Mouse (Mus musculus) thymus, adult 2 months (tissue): ENCODE data around the gene Eddm3b. TPM values are rescaled to one million over a fixed set of nuclear protein-coding genes. Genes with fewer than 3 reads are reported as not detected.

Experiments used
- DNase-seq: peaks from one replicate; pipeline ENCODE4 v3.0.0; 2021
- H3K27ac ChIP-seq: fragments of 200-500 bp; 2 replicates; pipeline ENCODE4 v1.5.1; 2012; ENCODE audit warnings: low read length, control low read depth; ENCODE audit not compliant: control insufficient read depth, insufficient read depth
- H3K27me3 ChIP-seq: fragments of 200-500 bp; 2 replicates; pipeline ENCODE4 v1.6.1; 2012; ENCODE audit warnings: mild to moderate bottlenecking, low read length, moderate library complexity, mixed read lengths; ENCODE audit not compliant: control insufficient read depth, insufficient read depth
- H3K36me3 ChIP-seq: fragments of 200-500 bp; 2 replicates; pipeline ENCODE4 v1.6.1; 2012; ENCODE audit warnings: mild to moderate bottlenecking, low read length, moderate library complexity; ENCODE audit not compliant: control insufficient read depth, insufficient read depth
- H3K4me1 ChIP-seq: fragments of 200-500 bp; replicated peaks from 2 replicates; pipeline ENCODE4 v1.6.1; 2012; ENCODE audit warnings: low read length; ENCODE audit not compliant: control insufficient read depth, insufficient read depth
- H3K4me3 ChIP-seq: fragments of 200-500 bp; 2 replicates; pipeline ENCODE4 v1.5.1; 2012; ENCODE audit warnings: mild to moderate bottlenecking, low read length, control low read depth, moderate library complexity; ENCODE audit not compliant: control insufficient read depth, insufficient read depth
- CTCF ChIP-seq: fragments of 200-500 bp; IDR thresholded peaks from 2 replicates; pipeline ENCODE4 v1.5.1; 2012; ENCODE audit warnings: mild to moderate bottlenecking, control low read depth, low read length, moderate library complexity, borderline replicate concordance; ENCODE audit not compliant: control insufficient read depth, poor library complexity, insufficient read depth; ENCODE audit errors: extremely low read depth
- POLR2A ChIP-seq: fragments of 200-500 bp; IDR thresholded peaks from 2 replicates; pipeline ENCODE4 v1.6.1; 2012; ENCODE audit warnings: mild to moderate bottlenecking, low read length, control low read depth, moderate library complexity; ENCODE audit not compliant: control insufficient read depth, poor library complexity, insufficient read depth; ENCODE audit errors: extremely low read depth
- WGBS: fragments of 180-500 bp; shearing (Covaris S2); methylation state at CpG from one replicate; pipeline ENCODE4 v1.1.7; 2018; 5-methylcytosine and 5-hydroxymethylcytosine counted together
- polyA plus RNA-seq: library from polyadenylated mRNA; depleted of rRNA; stranded (reverse); fragments of >200 nt; gene quantifications from 2 replicates; pipeline ENCODE4 v1.2.3, GENCODE M21; 2012

The Eddm3b gene
- polyA plus RNA-seq, 1 experiment = not detected

DNA sequence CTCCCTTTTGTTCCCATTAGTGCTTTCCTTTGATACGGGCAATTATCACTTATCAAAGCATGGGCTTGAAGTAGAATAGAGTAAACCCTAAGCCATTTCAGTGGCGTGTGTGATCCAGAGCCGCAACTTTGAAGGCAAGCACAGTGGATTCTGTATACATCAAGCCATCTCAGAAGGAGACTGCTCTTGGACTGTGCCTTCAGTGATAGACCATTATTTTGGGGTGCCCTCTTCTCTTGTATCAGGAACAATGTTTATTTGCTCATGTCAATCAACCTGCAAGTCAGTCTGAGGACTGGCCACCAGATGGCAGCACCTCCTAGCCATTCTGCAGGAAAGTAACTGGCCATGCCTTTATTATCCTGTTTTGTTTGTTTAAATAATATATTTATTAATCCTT, 11.0 kb upstream of the Eddm3b start:
- 93% methylated on average over 3 of the region's 3 CpGs for WGBS

DNA sequence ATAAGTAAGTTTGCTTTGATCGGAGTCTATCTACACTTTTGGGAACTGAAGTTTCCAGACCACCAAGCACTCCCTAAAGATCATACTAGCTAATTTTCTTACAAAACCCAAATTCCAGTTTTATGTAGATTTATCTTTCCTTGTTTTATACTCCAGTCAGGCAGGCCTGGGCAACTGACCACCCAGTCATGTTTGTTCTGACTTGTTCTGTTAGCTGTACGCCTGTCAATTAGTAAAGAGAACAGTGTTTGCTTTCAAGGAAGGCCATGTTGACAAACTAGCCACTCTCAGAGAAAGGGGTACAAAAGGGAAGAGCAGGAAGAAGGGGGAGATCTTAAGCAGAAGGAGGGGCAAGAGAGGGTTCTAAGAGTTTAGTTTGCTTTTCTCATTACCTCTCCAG, 9.9 kb upstream of the Eddm3b start:
- WGBS = 95% methylated on average over 2 of the region's 2 CpGs
- TF ChIP-seq POLR2A (no peak), CTCF (no peak)
- no peak overlapping the region for H3K4me3 ChIP-seq

More for the DNA sequence above, 11.0 kb upstream of the Eddm3b start:
- no peaks in the 10 kb centered on the region for H3K36me3 ChIP-seq
- H3K4me1 ChIP-seq = no peaks in the 10 kb centered on the region
- H3K4me3 ChIP-seq = no peak overlapping the region
- peak; percentile 56 for DNase-seq
- no peak for TF ChIP-seq POLR2A
- TF ChIP-seq CTCF = no peak
- no peaks in the 10 kb centered on the region for H3K27me3 ChIP-seq
- no peak overlapping the region for H3K27ac ChIP-seq

DNA sequence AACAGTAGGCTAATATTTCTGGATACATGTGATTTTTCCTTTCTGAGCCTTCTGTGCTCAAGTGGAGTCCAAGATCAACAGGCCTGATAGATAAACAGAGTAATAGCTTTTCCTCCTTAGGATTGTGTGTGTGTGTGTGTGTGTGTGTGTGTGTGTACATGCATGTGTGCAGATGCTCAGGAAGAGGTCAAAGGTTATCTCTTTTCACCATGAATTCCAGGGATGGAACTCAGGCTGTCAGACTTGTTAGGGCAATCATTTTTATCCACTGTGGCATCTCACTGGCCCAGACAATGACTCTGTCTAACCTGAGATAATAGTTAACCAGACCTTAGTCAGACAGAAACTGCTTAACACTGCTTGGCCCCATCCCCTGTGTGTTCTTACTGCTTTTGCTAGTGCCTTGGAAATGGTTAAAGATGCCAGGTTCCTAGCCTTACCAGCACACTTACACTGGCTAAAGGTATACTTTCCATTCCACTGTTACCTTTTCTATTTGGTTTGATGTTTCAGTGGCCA, 7.7 kb upstream of the Eddm3b start:
- H3K36me3 ChIP-seq = no peaks in the 10 kb centered on the region
- no peak for DNase-seq
- no peak overlapping the region for H3K4me3 ChIP-seq
- TF ChIP-seq CTCF = no peak
- TF ChIP-seq POLR2A = no peak
- no peaks in the 10 kb centered on the region for H3K4me1 ChIP-seq
- H3K27me3 ChIP-seq = no peaks in the 10 kb centered on the region
- no peak overlapping the region for H3K27ac ChIP-seq

More for the DNA sequence above, 9.9 kb upstream of the Eddm3b start:
- no peaks in the 10 kb centered on the region for H3K4me1 ChIP-seq
- H3K27ac ChIP-seq = no peak overlapping the region
- no peak for DNase-seq
- H3K36me3 ChIP-seq = no peaks in the 10 kb centered on the region
- no peaks in the 10 kb centered on the region for H3K27me3 ChIP-seq

DNA sequence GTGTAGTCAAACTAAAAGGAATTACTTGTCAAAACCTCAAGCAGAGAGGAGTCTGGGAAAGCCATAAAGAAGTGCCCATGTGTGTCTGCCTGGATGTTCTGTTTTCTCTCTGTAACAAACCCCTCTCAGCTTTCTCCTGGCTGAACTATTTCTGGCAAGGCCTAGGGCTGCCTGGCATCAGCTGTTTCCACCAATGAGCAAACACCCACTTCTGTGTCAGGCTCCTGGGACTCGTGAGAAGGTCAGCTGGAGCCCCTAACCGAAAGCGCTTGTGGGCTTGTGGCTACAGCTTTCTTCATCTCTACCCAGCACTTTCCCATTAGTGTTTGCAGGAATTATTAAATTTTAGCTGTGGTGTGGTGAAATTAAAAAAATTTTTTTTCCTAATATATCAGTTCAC, 2.3 kb upstream of the Eddm3b start:
- TF ChIP-seq POLR2A (no peak), CTCF (no peak)
- no peak for DNase-seq
- H3K27ac ChIP-seq = no peak overlapping the region

DNA sequence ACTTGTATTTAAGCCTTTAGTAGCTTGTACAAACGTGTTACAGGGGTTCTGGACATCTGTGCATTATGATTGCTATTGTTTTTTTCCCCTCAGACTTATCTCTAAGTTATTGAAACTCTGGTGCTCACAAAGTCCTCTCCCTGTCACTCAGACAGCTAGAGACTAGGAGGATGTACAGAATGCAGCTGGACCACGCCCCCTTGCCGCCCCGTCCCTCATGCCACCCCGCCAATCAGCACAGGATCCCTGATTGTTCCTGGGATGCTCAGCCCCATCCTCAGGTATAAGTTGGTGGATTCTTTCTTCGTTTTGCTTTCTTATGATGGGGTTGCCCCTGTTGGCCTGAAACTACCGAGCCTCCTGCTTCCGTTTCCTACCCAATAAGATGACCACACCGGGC, 750 bp upstream of the Eddm3b start:
- TF ChIP-seq POLR2A (no peak), CTCF (no peak)
- WGBS = 92% methylated on average over 9 of the region's 9 CpGs
- no peak for DNase-seq

More for the DNA sequence above, 2.3 kb upstream of the Eddm3b start:
- Histone ChIP-seq H3K27me3 (no peaks in the 10 kb centered on the region), H3K4me3 (no peak overlapping the region), H3K36me3 (no peaks in the 10 kb centered on the region), H3K4me1 (no peaks in the 10 kb centered on the region)
- 58% methylated on average over 3 of the region's 3 CpGs for WGBS

DNA sequence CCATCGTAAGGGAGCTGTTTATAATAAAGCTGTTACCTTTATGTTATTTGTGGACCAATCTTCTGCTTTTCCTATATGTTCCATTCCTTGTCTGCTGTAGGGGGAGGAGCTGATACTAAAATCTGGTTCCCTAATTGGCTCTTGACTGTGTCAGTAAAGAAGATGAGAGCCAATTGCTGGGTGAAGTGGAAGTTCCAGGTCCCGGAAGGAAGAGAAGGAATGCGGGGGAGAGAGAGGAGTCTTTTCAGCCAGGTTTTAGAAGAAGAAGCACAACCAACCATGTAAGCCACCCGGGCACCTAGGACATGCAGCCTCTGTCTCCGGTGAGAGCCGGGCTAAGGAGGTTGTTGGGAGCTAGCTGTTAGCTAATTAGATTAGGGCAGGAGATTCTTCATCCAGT, 11.5 kb downstream of the Eddm3b start:
- WGBS = 97% methylated on average over 6 of the region's 6 CpGs
- Histone ChIP-seq H3K27me3 (no peaks in the 10 kb centered on the region), H3K4me3 (no peak overlapping the region), H3K36me3 (no peaks in the 10 kb centered on the region), H3K4me1 (peaks cover 4% of the 10 kb centered on the region; the same call in 1 of the 2 replicates), H3K27ac (no peak overlapping the region)
- DNase-seq = no peak
- TF ChIP-seq POLR2A = no peak
- TF ChIP-seq CTCF = no peak

More for the DNA sequence above, 750 bp upstream of the Eddm3b start:
- Histone ChIP-seq H3K36me3 (no peaks in the 10 kb centered on the region), H3K27me3 (no peaks in the 10 kb centered on the region), H3K27ac (no peak overlapping the region), H3K4me3 (no peak overlapping the region), H3K4me1 (no peaks in the 10 kb centered on the region)
